Comparison of ENCODE assay signal across 8 mouse cellular contexts in genomic region chr11:107413251-107413655, GRCm38 (mm10). TPM values are rescaled to one million over a fixed set of nuclear protein-coding genes. Genes with fewer than 3 reads are reported as not detected.
A peak's percentile ranks its signal among the peaks of the same experiment; 100 is the strongest.
DNase-seq lines count a peak whose midpoint lies in the region; ATAC-seq and TF ChIP-seq lines count a peak whose summit lies in the region.

No protein-coding gene starts in this region.

- peak overlapping the region; percentile 69 for H3K27ac ChIP-seq in lung, embryonic 16.5 days (ENCODE audit: low read length)
- H3K27ac ChIP-seq in lung, postnatal 0 days (ENCODE audit: low read length): no peak overlapping the region
- peak overlapping the region; percentile 58; the same call in 1 of the 2 replicates for H3K27ac ChIP-seq in stomach, embryonic 14.5 days (ENCODE audit: low read length)

- no peaks in the 10 kb centered on the region for H3K9me3 ChIP-seq in lung, embryonic 16.5 days (ENCODE audit: control insufficient read depth, low read length)
- H3K9me3 ChIP-seq in lung, postnatal 0 days (ENCODE audit: low read length): no peaks in the 10 kb centered on the region
- H3K9me3 ChIP-seq in stomach, embryonic 14.5 days (ENCODE audit: control insufficient read depth, low read depth, low read length): no peaks in the 10 kb centered on the region

- TF ChIP-seq POLR2A in lung, adult 2 months (IDR thresholded peaks at IDR 0.05; ENCODE audit: borderline replicate concordance, extremely low read depth, low read depth, low read length): no peak

- no peak for DNase-seq in lung, adult 2 months
- peak; percentile 50 to 55 for DNase-seq in cerebellum, postnatal 36 days
- DNase-seq in kidney, postnatal 14 days: peak; percentile 48
- no peak for DNase-seq in lung, postnatal 0 days (ENCODE audit: low spot score)
- DNase-seq in spleen, postnatal 14 days (ENCODE audit: low spot score in 2 of 2): no peak

- no peaks in the 10 kb centered on the region for H3K36me3 ChIP-seq in lung, embryonic 16.5 days (ENCODE audit: control insufficient read depth, insufficient read depth, low read length)
- H3K36me3 ChIP-seq in lung, postnatal 0 days (ENCODE audit: insufficient read depth, low read length): no peaks in the 10 kb centered on the region
- H3K36me3 ChIP-seq in stomach, embryonic 14.5 days (ENCODE audit: control insufficient read depth, insufficient read depth, low read length): no peaks in the 10 kb centered on the region

- H3K4me1 ChIP-seq in lung, embryonic 16.5 days (replicated peaks; ENCODE audit: control insufficient read depth, insufficient read depth, low read length): peaks cover 49% of the 10 kb centered on the region
- peaks cover 14% of the 10 kb centered on the region; the same call in 1 of the 2 replicates for H3K4me1 ChIP-seq in lung, adult 2 months (ENCODE audit: control insufficient read depth, insufficient read depth, low read length)
- H3K4me1 ChIP-seq in lung, postnatal 0 days (ENCODE audit: insufficient read depth, low read depth, low read length): peaks cover 4% of the 10 kb centered on the region; the same call in 1 of the 2 replicates
- peaks cover 8% of the 10 kb centered on the region; the same call in 1 of the 2 replicates for H3K4me1 ChIP-seq in stomach, embryonic 14.5 days (ENCODE audit: control insufficient read depth, insufficient read depth, low read length)

- TF ChIP-seq CTCF in lung, adult 2 months (IDR thresholded peaks at IDR 0.05; ENCODE audit: insufficient read depth, low read length): no peak
- no peak for TF ChIP-seq CTCF in lung, postnatal 0 days (IDR thresholded peaks at IDR 0.05)

- ATAC-seq in lung, embryonic 16.5 days (ENCODE audit: low read depth): peak; percentile 35
- peak; percentile 53 for ATAC-seq in frontal cortex, adult (ENCODE audit: low TSS enrichment)
- ATAC-seq in lung, postnatal 0 days: no peak
- ATAC-seq in stomach, embryonic 14.5 days (ENCODE audit: insufficient number of reproducible peaks, insufficient read depth, low FRiP score, low read depth): peak; percentile 74

- H3K9ac ChIP-seq in lung, embryonic 16.5 days (ENCODE audit: low read length): peak overlapping the region; percentile 37
- H3K9ac ChIP-seq in lung, postnatal 0 days (replicated peaks; ENCODE audit: low read depth): 0 out of 2 replicates have a peak overlapping the region, but pooled peaks have one; percentile 20
- no peak overlapping the region for H3K9ac ChIP-seq in stomach, embryonic 14.5 days (replicated peaks; ENCODE audit: low read depth, low read length)

- WGBS in lung, embryonic 16.5 days: 11% methylated on average over 14 of the region's 14 CpGs
- 20% methylated on average over 14 of the region's 14 CpGs for WGBS in lung, adult 2 months
- 16% methylated on average over 14 of the region's 14 CpGs for WGBS in lung, postnatal 0 days
- 1% methylated on average over 14 of the region's 14 CpGs for WGBS in stomach, embryonic 14.5 days

- H3K27me3 ChIP-seq in lung, embryonic 16.5 days (ENCODE audit: control insufficient read depth, insufficient read depth, low read depth, low read length): no peaks in the 10 kb centered on the region
- H3K27me3 ChIP-seq in lung, postnatal 0 days (replicated peaks; ENCODE audit: insufficient read depth, low read length): no peaks in the 10 kb centered on the region
- no peaks in the 10 kb centered on the region for H3K27me3 ChIP-seq in stomach, embryonic 14.5 days (ENCODE audit: control insufficient read depth, insufficient read depth, low read length)

- peak overlapping the region; percentile 21 for H3K4me3 ChIP-seq in lung, embryonic 16.5 days (ENCODE audit: low read length)
- no peak overlapping the region for H3K4me3 ChIP-seq in lung, adult 2 months (replicated peaks; ENCODE audit: extremely low read depth, low read depth, low read length)
- 0 out of 2 replicates have a peak overlapping the region, but pooled peaks have one; percentile 10 for H3K4me3 ChIP-seq in lung, postnatal 0 days (ENCODE audit: low read depth, low read length)
- H3K4me3 ChIP-seq in stomach, embryonic 14.5 days (ENCODE audit: low read depth, low read length): 0 out of 2 replicates have a peak overlapping the region, but pooled peaks have one; percentile 12

- peak overlapping the region; percentile 43 for H3K4me2 ChIP-seq in lung, embryonic 16.5 days (ENCODE audit: low read depth, low read length)
- H3K4me2 ChIP-seq in lung, postnatal 0 days (replicated peaks; ENCODE audit: low read depth, low read length): peak overlapping the region; percentile 43
- H3K4me2 ChIP-seq in stomach, embryonic 14.5 days (replicated peaks; ENCODE audit: low read depth, low read length): peak overlapping the region; percentile 45

- no peak for TF ChIP-seq EP300 in lung, postnatal 0 days (IDR thresholded peaks at IDR 0.05)

RNA-seq across cellular contexts. Expression of gene Pitpnc1, which starts 57.2 kb away (rescaled TPM):
- polyA plus RNA-seq in lung, embryonic 16.5 days (2015; fragmentation: Nextera tagmentation; extraction: Ambion mirVana): 16.2 and 16.8 TPM in 2 replicates
- 27.2 and 39.0 TPM in 2 replicates for polyA plus RNA-seq in lung, adult 2 months (2012; rRNA removed)
- polyA plus RNA-seq in lung, postnatal 0 days (2015; fragmentation: Nextera tagmentation; extraction: Ambion mirVana): 16.3 and 22.2 TPM in 2 replicates
- 15.5 and 15.7 TPM in 2 replicates for polyA plus RNA-seq in stomach, embryonic 14.5 days (2014; fragmentation: Nextera tagmentation; extraction: Ambion mirVana)

Comparison
In these comparisons a context has a peak if more than half of its experiments do, and no peak if none do; other contexts are left out.
1. DNase-seq: peak in cerebellum, postnatal 36 days (2 of 2) and kidney, postnatal 14 days (single experiment); none in lung, adult 2 months (single experiment), lung, postnatal 0 days (single experiment) and spleen, postnatal 14 days (0 of 2).
2. Peak in every context shown above with its lines, with median percentiles within 50 percentile points of each other: H3K4me2 ChIP-seq.